26 mouse cellular contexts compared by ENCODE assay signal in the genomic region with DNA sequence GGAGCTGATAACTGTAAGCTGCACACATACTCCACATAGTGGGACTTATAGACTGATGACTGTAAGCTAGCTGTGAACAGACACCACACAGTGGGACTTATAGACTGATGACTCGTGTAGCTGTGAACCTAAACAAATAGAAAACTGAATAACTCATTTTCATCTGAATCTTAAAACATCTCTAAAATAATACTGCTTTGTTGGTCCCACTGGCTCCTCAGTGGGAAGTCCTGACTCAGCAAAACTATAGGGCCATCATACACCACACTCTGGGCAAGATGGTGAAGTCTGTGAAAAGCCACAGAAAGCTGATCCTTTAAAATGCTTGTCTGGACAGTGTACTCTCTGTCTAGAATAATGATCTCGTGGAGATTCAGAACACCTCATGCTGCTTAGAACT.
"Had no signal": no experiment of that assay in that cellular context is flagged by ENCODE, and none has a peak within 500 bp of the region (broad histone marks: within the 10 kb centered on the region; RNA-seq: fewer than 3 reads in every experiment).

No protein-coding gene starts in this region.

- H3K4me1 ChIP-seq: kidney, embryonic 15.5 days; liver, embryonic 13.5 days had no signal

- DNase-seq: gastrocnemius, postnatal 14 days; gastrocnemius, postnatal 36 days; heart, adult 11 months; heart, adult 2 months; heart, postnatal 14 days; heart, postnatal 36 days; kidney, adult 11 months; kidney, adult 2 months; kidney, adult 9 months; kidney, postnatal 14 days; kidney, postnatal 36 days; layer of hippocampus, adult 9-11 months; layer of hippocampus, postnatal 36 days; liver; liver, embryonic 13.5 days had no signal

- H3K36me3 ChIP-seq: heart, embryonic 13.5 days; heart, embryonic 15.5 days; hindbrain, embryonic 13.5 days; hindbrain, embryonic 15.5 days; kidney, embryonic 15.5 days; limb, embryonic 10.5 days; limb, embryonic 12.5 days; liver, embryonic 13.5 days had no signal

- H3K27ac ChIP-seq: heart, adult 2 months; heart, embryonic 13.5 days; heart, embryonic 15.5 days; hindbrain, embryonic 13.5 days; hindbrain, embryonic 15.5 days; hindbrain, postnatal 0 days; kidney, embryonic 15.5 days; kidney, postnatal 0 days; limb, embryonic 10.5 days; limb, embryonic 12.5 days; liver, embryonic 13.5 days had no signal

- H3K4me2 ChIP-seq: heart, embryonic 11.5 days; heart, embryonic 13.5 days; heart, embryonic 15.5 days; hindbrain, embryonic 13.5 days; hindbrain, embryonic 15.5 days; kidney, embryonic 15.5 days; limb, embryonic 12.5 days; liver, embryonic 11.5 days; liver, embryonic 13.5 days had no signal

- H3K27me3 ChIP-seq: heart, embryonic 13.5 days; heart, embryonic 15.5 days; hindbrain, embryonic 13.5 days; hindbrain, embryonic 15.5 days; kidney, embryonic 15.5 days; limb, embryonic 12.5 days; liver, embryonic 13.5 days had no signal

- H3K4me3 ChIP-seq: heart, adult 2 months; heart, embryonic 13.5 days; heart, embryonic 15.5 days; hindbrain, embryonic 13.5 days; hindbrain, embryonic 15.5 days; kidney, embryonic 15.5 days; limb, embryonic 10.5 days; limb, embryonic 12.5 days; liver, embryonic 13.5 days had no signal

- H3K9ac ChIP-seq: heart, embryonic 13.5 days; heart, embryonic 15.5 days; hindbrain, embryonic 13.5 days; hindbrain, embryonic 15.5 days; kidney, embryonic 15.5 days; limb, embryonic 12.5 days; liver, embryonic 13.5 days had no signal

- H3K9me3 ChIP-seq: heart, embryonic 13.5 days; heart, embryonic 15.5 days; hindbrain, embryonic 13.5 days; hindbrain, embryonic 15.5 days; kidney, embryonic 15.5 days; limb, embryonic 10.5 days; limb, embryonic 12.5 days; liver, embryonic 13.5 days had no signal
